Mouse (Mus musculus): ENCODE measurements around the gene Pck2.

DNA sequence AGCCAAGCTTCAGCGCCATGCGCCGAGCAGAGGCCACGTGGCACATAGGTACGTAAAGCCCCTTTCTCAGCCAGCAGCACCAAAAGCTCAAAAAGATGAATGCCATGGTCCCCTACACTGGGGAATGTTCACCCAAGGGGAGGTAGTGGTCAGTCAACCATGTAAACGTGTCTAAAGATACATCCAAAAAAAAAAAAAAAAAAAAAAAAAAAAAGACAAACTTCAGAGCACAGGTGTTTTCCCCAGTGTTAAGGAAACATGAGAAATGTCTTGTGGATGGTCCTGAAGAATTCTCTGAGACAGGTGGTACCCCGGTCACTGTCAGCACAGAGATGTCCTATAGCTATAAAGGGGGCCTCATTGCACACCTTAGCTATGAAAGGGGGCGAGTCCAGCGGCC is 34.5 kb upstream of the Pck2 start:
- TF ChIP-seq CTCF (IDR thresholded peaks at IDR 0.05; ENCODE audit: control insufficient read depth, insufficient read depth, low read length) (no peak), POLR2A (IDR thresholded peaks at IDR 0.05; ENCODE audit: borderline replicate concordance, control insufficient read depth, low read depth, low read length) (no peak)
